Mouse (Mus musculus): Measurements from ENCODE around the gene Sorl1.

The Sorl1 gene

GRCm38 (mm10) chr9:42123713-42124576, at the start of gene Sorl1:
Sorl1 (minus strand) TSS chr9:42124297.
- DNase-seq (ENCODE audit: low read depth, low spot score), result peak; percentile 83

DNA sequence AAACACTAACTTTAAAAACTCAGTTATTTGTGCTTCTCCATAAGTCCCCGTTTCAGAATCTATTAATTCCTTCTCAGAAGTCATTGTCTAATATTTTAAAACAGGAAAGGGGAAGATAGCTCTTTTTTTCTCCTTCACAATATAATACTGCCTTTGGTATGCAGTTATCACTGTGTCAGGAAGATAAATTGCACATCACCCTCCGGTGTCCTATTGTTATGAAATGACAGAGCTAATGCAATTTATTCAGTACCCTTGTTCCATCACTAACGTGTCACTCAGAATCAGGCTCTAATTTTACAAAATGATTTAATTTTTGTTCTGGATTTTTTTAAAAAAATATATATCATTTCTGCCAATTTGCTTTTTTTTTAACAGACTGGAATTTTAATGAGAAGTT, 49.7 kb upstream of the Sorl1 start:
- DNase-seq (ENCODE audit: low read depth, low spot score), result no peak

DNA sequence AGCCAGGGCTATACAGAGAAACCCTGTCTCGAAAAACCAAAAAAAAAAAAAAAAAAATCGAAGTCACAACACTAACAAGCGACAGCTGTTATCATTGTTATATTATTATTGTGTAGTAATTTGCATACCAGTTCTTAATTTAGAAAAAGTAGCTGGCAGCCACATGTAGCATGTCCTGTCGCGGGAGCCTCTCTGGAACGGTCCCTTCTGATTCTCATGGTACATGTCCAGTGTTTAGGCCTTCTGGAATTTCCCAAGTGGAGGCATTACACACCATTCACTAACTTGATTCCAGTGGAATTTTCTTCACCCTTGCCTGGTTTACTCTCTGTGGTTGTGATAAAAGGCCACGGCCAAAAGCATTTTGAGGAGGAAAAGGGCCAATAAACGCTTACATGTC, 45.4 kb upstream of the Sorl1 start:
- DNase-seq (ENCODE audit: low read depth, low spot score), result no peak

DNA sequence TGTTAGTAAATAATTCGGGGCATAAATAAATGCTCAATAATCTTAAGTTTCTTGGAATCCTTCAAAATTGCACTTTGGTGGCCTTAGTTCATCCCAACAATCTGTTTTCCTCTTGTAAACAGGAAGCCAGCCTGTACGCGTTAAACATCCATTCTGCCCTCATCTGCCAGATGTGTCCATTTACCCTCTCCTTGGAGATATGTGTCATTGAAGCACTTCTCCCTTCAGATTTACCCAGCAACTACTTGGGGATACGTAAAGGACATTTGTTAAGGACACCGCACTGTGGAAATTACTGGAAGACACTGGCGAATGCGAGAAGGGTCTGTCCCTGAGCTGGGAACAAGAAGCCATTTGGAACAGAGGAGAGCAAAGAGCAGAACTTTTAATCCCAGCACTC, 44.9 kb upstream of the Sorl1 start:
- no peak for DNase-seq (ENCODE audit: low read depth, low spot score)

- DNase-seq (ENCODE audit: low read depth, low spot score), result no peak
Measured at GRCm38 (mm10) chr9:42164930-42165329, 40.8 kb upstream of the Sorl1 start.

DNA sequence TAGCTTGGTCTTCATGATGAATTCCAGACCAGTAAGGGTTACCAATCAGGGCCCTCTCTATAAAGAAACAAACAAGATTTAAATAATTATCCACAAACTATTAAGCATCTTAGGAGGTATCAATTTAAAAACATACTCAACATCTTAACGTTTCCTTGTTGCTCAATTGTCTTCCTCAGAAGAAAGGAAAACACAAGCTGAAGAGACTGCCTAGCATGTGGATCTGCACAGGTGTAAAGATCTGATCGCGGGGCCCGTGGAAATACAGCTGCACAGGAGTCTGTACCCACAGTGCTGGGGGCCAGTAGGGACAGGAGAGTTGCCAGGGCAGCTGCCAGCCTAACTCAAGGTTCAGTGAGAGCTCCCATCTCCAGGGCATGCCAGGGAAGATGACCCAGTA, 38.9 kb upstream of the Sorl1 start:
- DNase-seq (ENCODE audit: low read depth, low spot score), result no peak

GRCm38 (mm10) chr9:42159376-42159775, 35.3 kb upstream of the Sorl1 start:
- no peak for DNase-seq (ENCODE audit: low read depth, low spot score)

GRCm38 (mm10) chr9:42158652-42159051, 34.6 kb upstream of the Sorl1 start:
- no peak for DNase-seq (ENCODE audit: low read depth, low spot score)

DNA sequence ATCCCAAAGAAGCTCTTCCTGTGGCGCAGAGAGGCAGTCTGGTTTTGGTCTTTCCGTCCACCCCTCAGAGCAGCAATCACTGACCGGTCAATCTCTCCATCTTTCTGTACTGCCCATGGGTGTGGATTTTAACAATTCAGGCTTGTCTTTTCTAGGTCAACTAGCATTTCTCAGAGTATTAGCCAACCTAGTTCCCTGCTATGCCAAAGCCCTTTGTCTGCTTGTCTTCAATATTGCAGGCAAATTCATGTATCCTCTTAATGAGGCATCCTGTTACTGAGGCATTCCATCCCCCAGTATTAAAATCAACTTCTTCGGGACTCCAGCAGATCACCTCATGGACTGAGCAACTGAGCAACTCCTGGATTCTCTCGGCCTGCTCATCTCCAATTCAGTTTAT, 33.9 kb upstream of the Sorl1 start:
- no peak for DNase-seq (ENCODE audit: low read depth, low spot score)

GRCm38 (mm10) chr9:42156566-42156965, 32.5 kb upstream of the Sorl1 start:
- no peak for DNase-seq (ENCODE audit: low read depth, low spot score)

DNA sequence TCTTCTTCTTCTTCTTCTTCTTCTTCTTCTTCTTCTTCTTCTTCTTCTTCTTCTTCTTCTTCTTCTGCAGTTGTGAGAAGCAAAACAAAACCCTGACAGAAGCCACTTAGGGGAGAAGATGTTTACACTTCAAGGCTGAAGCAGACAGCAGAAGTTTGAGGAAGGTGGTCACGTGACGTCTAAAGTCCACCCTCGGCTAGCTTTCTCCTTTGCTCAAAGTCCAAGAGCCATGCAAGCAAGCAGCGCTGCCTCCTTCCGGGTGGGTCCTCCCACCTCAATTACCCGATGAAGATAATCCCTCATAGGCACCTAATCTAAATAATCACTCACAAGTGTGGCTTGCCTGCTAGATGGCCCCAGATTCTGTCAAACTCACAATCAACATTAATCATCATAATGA, 30.6 kb upstream of the Sorl1 start:
- DNase-seq (ENCODE audit: low read depth, low spot score), result no peak

DNA sequence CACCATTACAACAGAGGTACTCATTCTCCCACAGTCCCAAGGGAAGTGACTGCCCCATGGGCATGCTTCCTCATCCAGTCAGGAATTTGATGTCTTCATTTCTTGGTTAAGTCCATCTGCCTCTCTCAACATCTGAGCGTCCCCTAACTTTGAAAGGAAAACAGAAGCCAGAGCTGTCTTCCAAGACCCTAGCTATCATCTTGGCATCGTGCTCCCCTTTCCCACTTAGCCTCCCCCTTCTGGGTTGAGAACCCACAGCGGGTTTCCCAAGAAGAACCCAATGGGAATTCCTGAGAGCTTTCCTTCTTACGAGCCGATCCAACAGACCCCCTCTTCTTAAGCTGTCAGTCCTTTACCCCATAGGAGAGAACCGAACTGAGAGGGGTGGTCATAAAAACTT, 24.7 kb upstream of the Sorl1 start:
- DNase-seq (ENCODE audit: low read depth, low spot score), result no peak

DNA sequence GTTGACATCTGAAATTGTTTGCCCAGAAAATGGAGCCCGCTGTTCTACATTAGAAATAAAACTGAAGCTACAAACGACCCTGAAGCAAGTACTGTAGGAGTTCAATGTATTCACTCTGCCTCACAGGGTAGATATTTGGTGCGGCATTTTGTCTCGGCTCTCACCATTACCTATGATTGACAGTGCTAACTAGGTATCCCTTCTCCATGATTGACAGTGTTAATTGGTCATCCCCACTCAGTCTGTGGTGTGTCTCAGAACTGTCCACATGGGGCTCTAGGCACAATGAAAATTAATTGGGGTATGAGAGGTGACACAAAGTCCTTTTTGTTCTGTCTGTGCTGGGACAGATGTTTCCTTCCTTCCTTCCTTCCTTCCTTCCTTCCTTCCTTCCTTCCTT, 23.9 kb upstream of the Sorl1 start:
- no peak for DNase-seq (ENCODE audit: low read depth, low spot score)

DNA sequence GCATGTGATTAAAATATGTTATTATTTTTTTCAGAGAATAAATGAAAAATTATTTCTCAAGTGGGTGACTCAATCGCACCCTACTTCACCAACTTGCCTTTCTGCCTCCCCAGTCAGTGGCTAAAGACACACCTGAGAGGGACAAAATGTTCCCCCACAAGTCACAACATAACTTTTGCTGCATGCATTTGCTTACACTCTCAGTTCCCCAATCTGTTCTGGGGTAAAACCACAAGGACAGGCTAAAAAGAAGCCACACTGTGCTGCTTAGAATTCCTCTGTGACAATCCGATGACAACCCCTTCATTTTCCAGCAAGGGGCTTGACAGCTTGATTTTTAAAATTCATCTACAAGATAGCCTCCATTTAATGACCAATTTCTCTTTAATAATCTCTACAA, 22.4 kb upstream of the Sorl1 start:
- no peak for DNase-seq (ENCODE audit: low read depth, low spot score)

DNA sequence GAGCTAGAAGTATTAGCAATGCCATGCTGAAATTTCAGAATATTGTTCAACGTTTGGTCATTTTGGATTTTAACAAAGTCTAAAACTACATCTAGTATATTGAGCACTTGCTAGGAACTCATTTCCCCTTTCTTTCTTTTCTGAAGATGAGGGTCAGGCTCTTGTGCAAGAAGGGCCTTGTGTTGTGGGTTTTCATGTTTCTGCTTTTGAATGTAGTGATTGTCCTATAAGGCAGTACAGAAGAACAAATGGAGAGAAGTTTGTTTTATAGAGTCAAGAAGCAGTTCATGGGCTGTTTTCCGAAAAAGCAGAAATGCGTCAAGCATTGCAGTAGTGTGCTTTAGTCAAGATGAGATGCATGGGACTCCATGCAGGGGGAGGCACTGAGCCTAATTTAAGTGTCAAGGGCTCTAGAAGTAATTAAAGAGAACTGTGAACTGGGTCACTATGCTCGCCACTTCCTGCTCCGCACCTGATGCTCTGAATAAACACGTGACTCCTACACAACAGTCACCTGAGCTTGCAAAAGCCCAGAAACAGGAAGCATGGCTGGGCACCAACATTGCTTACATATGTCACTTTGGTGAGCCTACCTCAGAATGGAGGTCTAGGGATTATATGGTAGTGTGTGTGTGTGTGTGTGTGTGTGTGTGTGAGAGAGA, 17.6 kb upstream of the Sorl1 start:
- no peak for DNase-seq (ENCODE audit: low read depth, low spot score)

DNA sequence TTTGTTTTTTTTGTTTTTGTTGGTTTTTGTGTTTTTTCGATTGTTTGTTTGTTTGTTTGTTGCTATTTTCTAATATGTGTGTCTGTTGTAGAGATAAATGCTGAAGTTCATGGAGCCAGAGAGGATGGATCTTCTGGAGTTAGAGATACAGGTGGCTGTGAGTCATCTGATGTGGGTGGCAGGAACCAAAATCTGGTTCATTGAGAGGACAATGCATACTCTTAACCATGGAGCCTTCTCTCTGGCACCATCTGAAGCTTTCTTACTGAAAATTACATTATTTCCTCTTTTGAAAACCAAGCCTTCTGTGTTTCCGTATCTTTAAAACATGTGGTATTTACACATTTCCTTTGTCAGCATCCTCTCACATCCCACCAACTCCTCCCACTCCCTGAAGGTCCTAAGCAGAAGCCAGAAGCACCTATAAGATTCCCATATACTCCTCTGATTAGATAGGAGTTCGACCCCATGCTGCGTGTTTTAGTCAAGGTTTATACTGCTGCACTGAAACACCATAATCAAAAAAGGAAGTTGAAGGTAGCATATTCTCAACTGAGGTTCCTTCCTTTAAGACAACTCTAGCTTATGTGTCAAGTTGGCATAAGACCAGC, 14.3 kb upstream of the Sorl1 start:
- peak; percentile 78 for DNase-seq (ENCODE audit: low read depth, low spot score)

DNA sequence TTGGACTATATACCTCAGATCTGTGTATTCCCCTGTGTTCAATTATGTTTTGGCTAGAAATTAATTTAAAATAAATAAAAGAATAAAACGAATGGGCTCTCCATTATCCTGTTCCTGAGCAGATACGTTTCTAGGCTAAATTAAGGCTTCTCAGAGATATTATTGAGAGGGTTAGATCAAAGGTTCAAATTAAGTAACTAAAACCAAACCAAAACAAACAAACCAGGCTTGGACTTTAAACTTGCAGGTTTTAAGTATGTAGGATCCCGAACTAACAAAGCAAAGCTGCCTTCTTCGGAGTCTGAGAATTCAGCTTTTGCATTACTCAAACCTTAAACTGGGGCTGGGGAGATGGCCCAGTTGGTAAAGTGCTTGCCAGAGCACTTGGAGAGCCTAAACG, 13.5 kb upstream of the Sorl1 start:
- no peak for DNase-seq (ENCODE audit: low read depth, low spot score)

- DNase-seq (ENCODE audit: low read depth, low spot score), result peak; percentile 94
Measured at GRCm38 (mm10) chr9:42130793-42131760, 7.0 kb upstream of the Sorl1 start.

- no peak for DNase-seq (ENCODE audit: low read depth, low spot score)
Measured at GRCm38 (mm10) chr9:42127983-42128382, 3.9 kb upstream of the Sorl1 start.

GRCm38 (mm10) chr9:42125262-42125982, 1.3 kb upstream of the Sorl1 start:
- no peak for DNase-seq (ENCODE audit: low read depth, low spot score)

DNA sequence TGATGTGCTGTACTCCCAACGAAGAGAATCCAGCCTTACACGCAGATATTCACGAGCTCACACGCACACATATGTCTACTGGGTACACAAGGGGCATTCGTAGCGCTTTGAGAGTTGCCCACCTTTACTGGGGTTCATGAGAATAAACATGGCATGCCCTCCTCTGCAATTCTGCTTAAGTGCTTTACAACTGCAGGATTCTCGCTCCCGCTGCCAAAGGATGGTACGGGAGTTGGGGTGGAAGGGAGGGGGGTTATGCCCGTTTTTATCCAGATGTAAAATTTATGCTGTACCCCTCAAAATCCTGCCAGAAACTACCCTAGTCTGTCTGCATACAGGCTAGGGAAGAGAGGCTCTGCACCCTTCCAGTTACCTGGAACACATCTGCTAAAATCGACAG, 893 bp downstream of the Sorl1 start:
- DNase-seq (ENCODE audit: low read depth, low spot score), result no peak

All from brain, adult 2 months (tissue).